Mouse (Mus musculus) retina, postnatal 7 days (tissue): ENCODE measurements around the gene Fiz1.
"Not testable (repeated sequence)": the region's sequence is repeated elsewhere in the genome, so short reads cannot be mapped to it uniquely, and the experiment has no call there.

Source experiments
- DNase-seq: peaks from one replicate; pipeline ENCODE4 v3.0.0-alpha.2; 2012; ENCODE audit warnings: low read depth, low spot score

Fiz1 gene

DNA sequence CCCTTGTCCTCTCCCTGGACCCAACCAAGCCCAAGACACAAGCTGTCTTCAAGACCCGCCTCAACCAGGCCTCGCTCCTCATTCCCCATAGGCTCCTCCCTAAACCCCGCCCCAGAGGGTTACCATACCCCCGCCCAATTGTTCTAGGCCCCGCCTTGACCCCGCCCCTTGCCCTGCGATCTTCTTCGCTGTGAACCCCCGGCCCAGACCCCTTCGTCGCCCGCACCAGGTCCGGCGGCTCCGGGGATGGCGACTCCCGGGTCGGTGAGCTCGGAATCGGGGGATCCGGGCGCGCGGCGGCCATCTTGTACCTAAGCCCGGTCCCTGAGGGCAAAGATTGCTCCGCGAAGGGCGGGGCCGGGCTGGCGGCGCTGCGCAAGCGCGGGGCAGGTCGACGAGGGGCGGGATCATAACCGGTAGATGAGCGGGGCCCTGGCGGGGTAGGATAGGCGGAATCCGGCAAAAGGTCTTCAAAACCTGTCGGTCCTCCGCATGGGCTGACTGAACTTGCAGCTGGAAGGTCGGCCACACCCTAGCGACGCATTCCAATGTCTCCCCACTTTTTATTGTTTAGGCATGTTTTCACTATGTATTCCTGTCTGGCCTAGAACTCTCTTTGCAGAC is 23.7 kb upstream of the Fiz1 start, which contains the start of gene Zfp784:
Gene Zfp784, minus strand, starts transcription at position 338 of the 624 bp plus-strand sequence.
- peak; percentile 84 for DNase-seq

DNA sequence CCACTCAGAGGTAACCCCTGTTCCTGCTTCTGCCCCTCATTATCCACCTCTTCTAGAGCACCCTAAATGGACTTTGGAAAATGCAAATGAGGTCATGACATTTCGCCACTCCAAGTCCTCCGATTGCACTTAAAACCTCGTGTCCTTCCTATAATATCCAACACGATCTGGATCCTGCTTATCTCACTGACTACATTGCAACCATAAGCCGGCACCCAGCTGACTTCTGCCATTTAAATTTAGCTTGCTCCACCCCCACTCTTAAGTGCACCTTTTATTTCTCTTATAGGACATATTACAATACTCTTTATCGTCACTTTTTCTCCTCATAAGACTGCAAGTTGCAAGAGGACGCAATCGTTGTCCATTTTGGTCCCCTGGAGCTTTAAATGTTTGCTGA is 23.0 kb upstream of the Fiz1 start:
- no peak for DNase-seq

DNA sequence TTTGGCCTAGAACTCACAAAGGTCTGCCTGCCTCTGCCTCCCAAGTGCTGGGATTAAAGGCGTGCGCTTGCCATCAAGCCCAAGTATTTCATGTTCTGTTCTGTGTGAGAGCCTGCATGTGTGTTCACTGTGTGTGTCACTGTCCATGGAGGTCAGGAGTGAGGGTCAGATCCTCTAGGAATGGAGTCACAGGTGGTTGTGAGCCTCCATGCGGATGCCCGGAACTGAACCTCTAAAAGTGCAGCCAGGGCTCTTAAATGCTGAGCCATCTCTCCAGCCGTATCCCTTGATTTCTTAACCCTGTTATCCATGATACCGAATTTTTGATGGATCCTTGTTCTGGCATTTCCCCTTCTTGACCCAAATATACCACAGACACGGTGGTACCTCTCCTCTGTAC is 22.5 kb upstream of the Fiz1 start:
- DNase-seq, result no peak

DNA sequence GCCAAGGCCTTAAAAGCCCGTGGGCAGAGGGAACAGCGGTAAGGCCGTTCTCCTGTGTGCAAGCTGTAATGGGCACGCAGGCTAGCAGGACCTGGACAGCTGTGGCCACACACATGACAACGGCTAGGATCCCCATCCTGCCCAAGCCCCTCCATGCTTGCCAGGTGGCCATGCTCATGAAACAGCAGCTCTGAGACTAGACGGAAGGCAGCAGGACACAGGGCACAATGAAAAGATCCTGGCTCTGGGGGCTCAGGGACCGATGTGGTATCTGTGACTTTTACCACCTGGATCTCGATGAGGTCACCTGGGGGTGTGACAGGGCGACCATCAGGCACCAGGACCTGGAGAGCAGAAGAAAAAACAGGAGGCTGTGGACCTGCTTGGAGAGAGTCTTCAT is 21.6 kb upstream of the Fiz1 start:
- DNase-seq, result no peak

DNA sequence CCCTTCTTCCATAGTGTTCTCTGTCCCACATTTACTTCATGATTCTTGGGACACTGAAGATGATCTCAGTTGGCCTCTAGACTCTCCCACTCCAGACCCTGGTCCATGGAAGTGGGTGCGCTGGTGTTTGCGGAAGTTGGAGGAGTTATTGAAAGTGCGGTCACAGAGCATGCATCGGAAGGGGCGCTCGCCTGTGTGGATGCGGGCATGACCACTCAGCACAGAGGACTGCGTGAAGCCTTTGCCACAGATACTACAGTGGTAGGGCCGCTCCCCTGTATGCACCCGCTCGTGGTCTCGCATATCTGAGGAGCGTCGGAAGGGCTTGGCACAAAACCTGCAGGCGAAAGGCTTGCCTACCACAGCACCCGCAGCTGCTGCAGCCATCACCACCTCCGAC is 21.1 kb upstream of the Fiz1 start:
- DNase-seq, result no peak

DNA sequence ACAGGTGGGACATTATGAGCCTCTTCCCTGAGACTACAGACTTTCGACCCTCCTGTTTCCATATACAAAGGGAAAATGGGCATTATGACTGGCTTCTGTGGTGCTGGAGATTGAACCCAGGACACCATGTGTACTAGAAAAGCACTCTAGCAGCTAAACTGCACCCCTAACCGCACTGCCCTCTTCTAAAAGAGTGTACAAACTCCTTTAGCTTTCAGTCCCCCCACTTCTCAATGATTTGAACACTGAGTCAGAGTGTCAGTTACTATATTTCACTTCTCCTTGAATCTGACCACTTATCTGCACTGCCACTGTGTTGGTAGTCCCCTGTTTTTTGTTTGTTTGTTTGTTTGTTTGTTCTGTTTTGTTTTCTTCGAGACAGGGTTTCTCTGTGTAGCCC is 19.3 kb upstream of the Fiz1 start, which contains the start of gene 4632433K11Rik:
Gene 4632433K11Rik, plus strand, starts transcription at position 301 of the 400 bp plus-strand sequence.
- DNase-seq, result no peak

DNA sequence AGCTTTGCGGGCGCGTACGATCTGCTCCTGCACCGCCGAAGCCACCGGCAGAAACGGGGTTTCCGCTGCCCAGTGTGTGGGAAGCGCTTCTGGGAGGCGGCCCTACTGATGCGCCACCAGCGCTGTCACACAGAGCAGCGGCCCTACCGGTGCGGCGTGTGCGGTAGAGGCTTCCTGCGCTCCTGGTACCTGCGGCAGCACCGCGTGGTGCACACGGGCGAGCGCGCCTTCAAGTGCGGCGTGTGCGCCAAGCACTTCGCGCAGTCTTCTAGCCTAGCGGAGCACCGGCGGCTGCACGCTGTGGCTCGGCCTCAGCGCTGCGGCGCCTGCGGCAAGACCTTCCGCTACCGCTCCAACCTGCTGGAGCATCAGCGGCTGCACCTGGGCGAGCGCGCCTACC is 17.0 kb upstream of the Fiz1 start:
- DNase-seq, result no peak

DNA sequence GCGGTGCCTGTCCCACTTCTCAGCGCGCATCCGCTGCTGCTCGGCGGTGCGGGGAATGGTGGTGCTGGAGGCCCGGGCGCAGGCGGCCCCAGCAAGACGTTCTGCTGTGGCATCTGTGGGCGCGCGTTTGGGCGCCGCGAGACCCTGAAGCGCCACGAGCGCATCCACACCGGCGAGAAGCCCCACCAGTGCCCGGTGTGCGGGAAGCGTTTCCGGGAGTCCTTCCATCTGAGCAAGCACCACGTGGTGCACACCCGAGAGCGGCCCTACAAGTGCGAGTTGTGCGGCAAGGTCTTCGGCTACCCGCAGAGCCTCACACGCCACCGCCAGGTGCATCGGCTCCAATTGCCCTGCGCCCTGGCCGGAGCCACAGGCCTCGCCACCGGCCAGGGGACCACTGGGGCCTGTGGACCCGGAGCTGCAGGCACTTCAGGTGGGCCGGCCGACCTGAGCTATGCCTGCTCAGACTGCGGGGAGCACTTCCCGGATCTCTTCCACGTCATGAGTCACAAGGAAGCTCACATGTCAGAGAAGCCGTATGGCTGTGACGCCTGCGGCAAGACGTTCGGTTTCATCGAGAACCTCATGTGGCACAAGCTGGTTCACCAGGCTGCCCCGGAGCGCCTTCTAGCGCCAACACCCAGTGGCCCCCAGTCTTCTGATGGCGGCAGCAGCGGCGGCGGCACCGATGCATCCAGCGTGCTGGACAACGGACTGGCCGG is 16.2 kb upstream of the Fiz1 start:
- no peak for DNase-seq

DNA sequence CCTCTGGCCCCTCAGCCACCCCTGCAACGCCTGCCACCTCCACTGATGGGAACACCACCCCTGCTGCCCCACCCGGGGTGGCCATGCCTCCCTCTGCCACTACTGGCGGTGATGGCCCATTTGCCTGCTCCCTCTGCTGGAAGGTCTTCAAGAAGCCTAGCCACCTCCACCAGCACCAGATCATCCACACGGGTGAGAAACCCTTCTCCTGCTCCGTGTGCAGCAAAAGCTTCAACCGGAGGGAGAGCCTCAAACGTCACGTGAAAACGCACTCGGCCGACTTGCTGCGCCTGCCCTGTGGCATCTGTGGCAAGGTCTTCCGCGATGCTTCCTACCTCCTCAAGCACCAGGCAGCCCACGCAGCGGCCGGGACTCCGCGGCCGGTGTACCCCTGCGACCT is 15.4 kb upstream of the Fiz1 start:
- DNase-seq, result no peak

DNA sequence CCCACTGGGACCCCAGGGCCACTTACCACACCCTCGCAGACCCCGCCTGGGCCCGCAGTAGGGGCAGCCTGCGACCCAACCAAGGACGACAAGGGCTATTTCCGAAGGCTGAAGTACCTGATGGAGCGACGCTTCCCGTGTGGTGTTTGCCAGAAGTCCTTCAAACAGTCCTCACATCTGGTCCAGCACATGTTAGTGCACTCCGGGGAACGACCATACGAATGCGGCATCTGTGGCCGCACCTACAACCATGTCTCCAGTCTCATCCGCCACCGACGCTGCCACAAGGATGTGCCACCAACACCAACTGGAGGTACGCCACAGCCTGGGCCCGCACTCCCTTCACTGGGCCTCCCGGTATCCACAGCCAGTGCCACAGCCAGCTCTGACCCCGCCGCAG is 15.0 kb upstream of the Fiz1 start:
- no peak for DNase-seq

DNA sequence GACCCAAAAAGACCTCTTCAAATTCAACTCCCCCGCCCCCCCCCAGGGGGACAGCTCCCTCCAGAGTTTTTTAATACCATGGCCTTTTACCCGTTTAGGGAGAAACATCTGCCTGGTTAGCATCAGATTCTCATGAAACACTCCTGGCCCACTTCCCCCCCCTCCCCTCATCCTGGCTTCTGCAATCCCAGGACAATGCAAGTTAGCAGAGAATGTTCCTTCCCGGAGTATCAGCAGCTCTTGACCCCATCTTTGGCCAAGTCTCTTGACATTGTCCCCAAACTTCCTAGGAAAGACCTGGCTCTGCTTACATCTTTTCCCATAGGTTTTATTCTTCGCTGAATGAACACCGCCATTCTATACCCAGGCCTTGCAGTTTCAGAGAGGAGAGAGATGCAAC is 6.7 kb upstream of the Fiz1 start:
- no peak for DNase-seq

DNA sequence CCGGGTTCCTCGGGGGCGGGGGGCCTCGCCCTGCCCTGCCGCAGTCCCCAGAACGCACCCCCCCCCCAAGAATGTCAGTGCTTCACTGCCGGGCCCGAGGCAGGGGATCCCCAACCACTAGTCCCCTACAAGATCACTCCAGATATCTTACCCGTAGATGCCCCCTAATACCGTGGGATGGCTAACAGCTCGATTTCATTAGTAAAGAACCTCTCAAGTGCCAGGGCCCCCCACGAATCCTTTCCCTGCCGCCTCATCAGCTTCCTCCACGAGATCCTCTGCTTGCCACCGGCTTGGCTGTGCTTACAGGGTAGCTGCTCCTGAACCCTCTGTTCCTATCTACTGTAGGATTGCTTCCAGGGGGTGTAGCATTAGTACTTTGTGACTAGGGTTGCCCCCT is 6.2 kb upstream of the Fiz1 start:
- no peak for DNase-seq

DNA sequence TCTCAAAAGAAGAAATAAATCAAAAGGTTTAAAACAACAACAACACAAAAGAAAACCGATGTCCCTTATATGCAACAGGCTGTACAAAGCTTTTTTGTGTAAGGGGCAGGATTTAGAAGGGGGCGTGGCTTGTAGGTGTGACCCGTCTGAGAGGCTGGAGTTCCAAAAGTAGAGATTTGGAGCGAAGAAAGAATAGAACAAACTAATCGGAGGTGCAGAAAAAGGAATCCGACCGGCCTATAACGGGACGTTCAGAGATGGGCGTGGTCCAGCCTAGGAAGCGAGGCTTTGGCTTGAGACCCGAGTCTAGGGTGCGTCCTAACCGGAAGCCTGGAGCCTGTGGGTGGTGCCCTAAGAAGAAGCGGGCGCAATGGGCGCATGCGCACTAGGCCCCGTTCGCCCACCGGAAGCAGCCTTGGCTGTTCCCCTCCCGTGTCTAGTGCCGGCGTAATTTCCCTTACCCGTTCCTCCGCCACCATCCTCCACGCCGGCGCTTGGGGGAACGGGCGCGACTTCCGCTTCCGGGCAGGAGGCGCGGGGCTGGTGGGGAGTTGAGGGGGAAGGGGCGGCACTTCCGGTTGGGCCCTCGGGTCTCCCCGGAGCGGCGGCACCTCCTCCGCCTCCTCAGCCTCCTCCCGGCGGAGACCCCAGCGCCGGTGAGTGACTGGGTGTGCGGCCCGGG is 5.6 kb upstream of the Fiz1 start, which contains the start of the genes Zfp865 and Ccdc106:
Gene Zfp865, plus strand, starts transcription at position 377 of the 682 bp plus-strand sequence.
Gene Ccdc106, plus strand, starts transcription at position 554 of the 682 bp plus-strand sequence.
- peak; percentile 98 for DNase-seq

DNA sequence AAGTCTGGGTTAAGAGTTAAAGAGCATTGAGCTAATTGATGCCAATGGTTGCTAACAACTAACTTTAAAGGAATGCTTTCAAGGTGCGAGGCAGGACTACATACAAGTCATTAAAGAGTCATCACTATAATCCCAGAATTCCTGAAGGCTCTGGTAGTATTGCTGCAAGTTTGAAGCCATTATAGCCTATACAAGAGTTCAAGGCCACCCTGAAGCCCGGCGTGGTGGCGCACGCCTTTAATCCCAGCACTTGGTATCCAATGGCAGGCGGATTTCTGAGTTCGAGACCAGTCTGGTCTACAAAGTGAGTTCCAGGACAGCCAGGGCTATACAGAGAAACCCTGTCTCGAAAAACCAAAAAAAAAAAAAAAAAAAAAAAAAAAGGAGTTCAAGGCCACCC is 5.1 kb upstream of the Fiz1 start:
- not testable (repeated sequence) for DNase-seq

DNA sequence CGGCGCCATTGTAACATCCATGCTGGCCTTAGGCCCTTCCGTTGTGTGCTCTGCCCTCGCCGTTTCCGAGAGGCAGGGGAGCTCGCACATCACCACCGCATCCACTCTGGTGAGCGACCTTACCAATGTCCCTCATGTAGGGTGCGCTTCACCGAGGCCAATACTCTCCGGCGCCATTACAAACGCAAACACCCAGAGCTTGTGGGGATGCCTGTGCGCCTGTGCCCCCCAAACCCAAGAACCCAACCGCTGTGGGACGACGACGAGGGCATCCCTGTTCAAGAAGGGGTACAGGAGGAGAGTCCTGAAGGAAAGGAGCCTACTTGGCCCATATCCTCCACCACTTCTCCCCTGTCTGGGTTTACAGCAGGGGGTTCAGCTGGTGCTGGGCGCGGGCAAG is 3.4 kb upstream of the Fiz1 start:
- no peak for DNase-seq

DNA sequence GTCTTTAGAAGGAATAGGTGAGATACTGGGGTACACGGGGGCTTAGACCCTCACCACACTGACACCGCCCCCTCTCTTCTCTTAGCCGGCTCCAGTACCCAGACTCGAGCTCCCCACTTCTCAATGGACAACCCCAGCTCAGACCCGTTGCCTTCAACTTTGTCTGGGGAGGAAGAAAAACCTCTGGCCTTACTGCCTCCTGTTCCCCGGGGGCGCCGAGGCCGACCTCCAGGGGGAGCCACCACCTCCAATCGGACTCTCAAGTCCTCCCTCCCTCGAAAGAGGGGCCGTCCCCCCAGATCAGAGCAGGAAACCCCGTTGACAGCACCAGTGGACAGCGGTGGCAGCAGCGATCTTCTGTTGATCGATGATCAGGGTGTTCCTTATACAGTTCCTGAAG is 2.9 kb upstream of the Fiz1 start:
- DNase-seq, result no peak

DNA sequence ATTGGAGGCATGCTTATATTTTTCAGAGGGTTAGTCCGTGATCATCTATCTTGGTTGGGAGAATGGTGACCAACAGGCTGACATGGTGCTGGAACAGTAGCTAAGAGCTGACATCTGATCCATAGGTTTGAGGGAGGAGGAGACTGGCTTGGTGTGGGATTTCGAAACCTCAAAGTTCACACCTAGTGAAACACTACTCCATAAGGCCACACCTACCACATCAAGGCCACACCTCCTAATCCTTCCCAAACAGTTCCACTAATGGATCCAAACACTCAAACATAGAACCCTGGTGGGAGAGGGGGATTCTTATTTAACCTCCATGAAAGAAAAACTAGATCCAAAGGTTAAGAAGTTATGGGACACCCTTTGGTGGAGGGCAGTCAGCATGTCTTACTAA is 2.4 kb upstream of the Fiz1 start:
- no peak for DNase-seq

DNA sequence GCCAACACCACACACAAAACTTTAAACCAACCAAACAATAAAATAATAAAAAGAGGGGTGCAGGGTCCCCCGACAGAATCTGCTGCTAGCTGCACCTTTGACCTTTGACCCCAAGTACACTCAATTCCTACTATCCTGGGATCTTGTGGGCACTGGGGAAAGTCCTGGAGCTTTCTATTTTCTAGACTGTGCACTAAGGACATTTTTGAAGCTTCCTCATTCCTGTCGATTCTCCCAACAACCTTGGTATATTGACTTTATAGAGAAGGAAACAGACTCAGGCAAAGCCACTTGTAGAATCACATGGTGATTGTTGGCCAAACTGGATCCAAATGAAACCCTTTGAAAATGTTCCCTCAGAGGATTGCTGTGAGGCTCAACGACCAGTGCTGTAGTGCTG is 1.6 kb upstream of the Fiz1 start:
- DNase-seq, result no peak

DNA sequence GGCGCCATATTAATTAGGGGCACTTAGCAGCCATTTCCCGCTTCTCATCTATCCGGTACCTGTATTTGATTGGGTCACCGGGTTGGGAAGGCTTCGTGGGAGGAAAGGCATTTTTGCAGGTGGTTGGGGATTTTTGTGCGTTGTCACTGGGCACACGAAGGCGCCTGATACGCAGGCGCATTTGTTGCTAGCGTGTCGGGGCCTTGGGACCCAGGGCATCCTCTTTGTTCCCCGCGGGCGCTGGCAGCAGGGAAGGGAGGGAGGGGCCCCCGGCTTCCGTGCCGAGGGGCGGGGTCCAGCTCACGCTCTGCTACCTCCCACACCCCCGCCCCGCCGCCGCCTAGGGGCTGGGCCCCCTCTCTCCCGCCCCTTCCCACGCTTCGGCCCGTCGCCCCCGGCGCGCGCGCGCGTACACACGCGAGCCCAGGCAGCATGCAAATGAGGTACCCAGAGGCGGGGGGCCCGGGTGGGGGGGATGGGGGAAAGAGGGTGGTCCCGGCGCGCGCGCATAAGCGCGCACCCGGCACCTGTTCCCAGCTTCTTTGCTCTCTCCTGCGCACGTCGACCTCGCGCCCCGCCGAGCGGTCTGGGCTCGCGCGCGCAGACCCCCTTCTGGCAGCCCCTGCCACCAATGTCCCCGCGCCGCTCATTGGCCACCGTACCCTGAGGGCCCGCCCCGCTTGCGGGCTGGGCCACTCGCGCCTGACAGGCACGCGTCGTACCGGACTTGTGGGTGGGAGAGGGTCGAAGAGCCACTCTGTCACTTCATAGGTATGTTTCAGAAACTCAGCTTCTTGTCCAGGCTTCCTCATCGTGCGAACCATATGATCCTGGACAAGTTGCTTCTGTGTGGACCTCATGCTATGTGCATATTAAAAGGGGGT is 863 bp upstream of the Fiz1 start, which contains the start of gene Gm44973:
Gene Gm44973, plus strand, starts transcription at position 379 of the 884 bp plus-strand sequence.
- peak; percentile 91 for DNase-seq

DNA sequence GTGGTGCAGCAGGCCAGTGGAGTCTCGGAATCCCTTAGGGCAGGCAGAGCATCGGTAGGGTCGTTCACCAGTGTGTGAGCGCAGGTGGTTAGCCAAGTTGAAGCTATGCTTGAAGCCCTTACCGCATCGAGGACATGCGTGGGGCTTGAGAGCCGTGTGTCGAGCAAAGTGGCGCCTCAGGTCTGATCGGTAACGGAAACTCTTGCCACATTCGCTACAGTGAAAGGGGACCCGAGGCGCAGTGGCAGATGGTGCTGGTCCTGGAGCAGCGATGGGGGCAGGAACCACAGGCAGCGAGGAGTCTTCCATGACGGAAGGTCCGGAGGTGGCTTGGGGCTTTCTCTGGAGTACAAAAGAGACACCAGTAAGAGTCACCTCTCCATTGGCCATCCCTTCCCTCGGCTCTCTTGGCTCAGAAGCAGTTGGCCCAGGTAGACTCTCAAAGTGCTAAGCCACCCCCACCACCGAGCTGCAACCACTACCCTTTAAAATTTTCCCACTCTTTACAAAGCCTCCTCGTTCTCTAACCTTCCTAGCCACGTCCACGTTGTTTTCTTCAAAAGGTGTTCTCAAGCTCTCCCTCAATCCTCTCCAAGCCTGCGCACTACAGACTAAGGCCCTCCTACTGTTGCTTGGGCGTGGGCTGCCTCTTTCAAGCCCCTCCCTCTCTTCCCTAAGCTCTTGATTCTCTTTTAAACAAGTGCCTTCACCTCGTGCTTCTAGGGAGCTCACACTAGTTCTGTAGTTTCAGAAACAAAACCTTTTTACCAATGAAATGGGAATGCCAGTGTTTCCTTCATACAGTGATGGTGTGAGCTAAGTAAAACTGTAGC is 1.6 kb downstream of the Fiz1 start:
- no peak for DNase-seq

DNA sequence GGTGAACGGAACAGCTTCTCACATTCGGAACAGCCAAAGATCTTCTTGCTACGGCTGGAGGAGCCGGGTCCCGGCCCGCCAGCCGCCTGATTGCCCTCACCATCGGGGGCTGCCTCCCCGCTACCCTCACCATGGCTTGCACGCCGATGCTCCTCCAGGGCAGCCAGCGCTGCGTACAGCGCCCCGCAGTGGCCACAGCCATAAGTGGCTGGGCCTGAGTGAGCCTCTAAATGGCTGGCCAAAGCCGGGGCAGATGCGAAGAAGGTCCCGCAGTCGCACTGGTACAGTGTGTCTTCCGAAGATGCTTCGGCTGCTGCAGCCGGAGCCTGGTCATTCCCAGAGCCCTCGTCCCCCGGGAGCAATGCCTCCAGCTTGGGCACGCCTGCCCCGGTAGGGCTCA is 6.3 kb downstream of the Fiz1 start:
- no peak for DNase-seq
